Mouse (Mus musculus): ENCODE results near the gene Psg17.

- TF ChIP-seq CTCF (IDR thresholded peaks at IDR 0.05; ENCODE audit: control insufficient read depth, insufficient read depth, low read length), result no peak
- TF ChIP-seq POLR2A (IDR thresholded peaks at IDR 0.05; ENCODE audit: borderline replicate concordance, control insufficient read depth, low read depth, low read length), result no peak
These were observed 41.4 kb upstream of the Psg17 start for GRCm38 (mm10) chr7:18862801-18863200.

Measured in bone marrow, adult 2 months (tissue).